Mouse (Mus musculus): ENCODE data around the gene Ensa.
"Not testable (repeated sequence)": the region's sequence is repeated elsewhere in the genome, so short reads cannot be mapped to it uniquely, and the experiment has no call there.

The Ensa gene

DNA sequence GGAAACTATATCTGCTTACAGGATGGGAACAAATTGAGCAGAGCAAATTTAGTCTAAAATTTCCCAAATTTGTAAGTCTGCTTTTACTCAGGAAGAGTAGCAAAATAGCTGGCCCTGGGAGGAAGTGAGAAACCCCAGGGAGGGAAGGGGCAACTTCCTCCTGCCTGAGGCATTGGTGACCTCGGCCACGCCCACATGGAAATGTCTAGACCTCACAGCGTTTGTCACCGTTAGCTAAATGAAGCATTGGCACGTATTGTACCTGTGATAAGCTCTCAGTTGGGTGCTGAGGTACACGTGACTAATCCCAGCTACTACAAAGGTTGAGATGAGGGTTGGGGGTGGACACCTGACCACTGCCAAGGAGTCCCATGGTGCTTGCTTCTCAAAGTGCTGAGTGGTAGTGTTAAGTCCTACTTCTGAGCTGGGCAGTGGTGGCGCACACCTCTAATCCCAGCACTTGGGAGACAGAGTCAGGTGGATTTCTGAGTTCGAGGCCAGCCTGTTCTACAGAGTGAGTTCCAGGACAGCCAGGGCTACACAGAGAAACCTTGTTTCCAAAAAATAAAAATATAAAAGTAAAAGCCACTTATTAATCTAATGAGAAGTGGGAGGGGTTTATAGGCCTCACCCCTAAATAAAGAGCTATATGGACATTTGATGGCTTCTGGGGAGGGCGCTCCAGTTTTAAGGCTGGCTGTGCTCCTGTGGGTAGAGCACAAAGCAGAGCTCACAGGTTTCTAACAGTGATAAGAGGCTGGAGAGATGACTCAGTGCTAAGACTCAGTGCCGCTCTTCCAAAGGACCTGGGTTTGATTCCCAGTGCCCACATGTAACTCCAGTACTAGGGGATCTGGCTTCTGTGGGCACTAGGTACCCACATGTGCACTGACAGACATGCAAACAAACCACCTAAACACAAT lies 20.8 kb downstream of the Ensa start:
- DNase-seq, result no peak

DNA sequence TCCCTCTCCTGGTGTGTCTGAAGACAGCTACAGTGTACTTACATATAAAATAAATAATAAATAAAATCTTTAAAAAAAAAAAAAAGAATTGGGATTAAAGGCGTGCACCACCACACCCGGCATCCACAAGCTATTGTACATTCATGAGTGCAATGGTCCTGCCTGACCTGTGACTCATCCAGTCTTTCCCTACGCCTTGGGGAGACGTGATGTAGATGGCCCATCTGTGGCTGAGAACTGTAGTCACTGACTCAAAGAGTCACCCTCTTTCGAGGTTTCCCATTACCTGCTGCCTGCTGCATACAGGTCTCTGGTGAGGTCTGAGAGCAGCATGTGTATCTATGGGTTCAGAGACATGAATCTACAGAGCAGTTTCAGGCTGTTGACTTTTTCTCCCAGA lies 23.2 kb downstream of the Ensa start:
- no peak for DNase-seq

DNA sequence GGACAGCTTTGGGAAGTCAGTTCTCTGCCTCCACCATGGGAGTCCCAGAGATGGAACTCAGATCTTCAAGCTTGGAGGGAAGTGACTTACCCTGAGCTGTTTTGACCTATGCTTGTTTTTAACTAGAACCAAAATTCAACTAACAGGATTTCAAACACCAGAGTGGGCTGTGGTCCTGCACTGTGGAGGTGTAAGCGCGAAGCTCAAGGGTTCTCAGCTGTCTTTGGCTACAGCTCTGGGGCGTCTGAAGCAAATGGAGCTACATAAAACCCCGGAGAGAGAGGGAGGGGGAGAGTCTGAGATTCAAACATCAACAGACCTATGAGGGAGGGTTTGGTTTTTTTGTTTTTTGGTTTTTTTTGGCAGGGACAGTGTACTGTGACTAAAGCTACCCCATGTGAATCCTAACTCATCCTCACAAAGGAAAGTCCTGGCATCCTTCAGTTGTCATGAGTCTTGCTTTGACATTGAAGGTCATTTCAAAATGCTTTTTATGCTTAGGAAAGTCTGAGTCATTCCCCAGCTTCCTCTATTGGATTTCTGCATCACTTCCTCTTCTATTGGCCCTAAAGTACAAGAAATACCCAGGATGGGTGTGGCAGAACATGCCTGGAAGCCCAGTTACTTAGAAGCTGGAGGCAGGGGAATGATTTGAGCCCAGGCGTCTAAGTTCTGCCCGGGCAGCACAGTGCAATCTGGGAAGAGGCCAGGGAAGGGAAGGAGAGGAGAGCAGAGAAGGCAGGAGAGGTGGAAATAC lies 25.7 kb downstream of the Ensa start:
- no peak for DNase-seq

DNA sequence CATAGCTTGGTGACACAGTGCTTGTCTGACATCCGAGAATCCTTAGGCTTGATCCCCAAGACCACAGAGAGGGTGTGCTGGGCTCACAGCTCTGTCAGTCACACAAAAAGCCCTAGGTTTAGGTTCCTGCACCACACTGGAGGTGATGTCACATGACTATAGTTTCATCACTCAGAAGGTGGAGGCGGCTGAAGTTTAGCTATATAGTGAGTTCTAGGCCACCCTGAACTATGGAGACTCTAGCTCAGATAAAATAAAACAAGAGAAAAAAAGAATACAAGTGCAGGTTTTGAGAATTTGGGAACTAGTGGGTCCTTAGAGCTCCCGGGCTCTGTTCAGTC lies 26.2 kb downstream of the Ensa start:
- DNase-seq, result no peak

DNA sequence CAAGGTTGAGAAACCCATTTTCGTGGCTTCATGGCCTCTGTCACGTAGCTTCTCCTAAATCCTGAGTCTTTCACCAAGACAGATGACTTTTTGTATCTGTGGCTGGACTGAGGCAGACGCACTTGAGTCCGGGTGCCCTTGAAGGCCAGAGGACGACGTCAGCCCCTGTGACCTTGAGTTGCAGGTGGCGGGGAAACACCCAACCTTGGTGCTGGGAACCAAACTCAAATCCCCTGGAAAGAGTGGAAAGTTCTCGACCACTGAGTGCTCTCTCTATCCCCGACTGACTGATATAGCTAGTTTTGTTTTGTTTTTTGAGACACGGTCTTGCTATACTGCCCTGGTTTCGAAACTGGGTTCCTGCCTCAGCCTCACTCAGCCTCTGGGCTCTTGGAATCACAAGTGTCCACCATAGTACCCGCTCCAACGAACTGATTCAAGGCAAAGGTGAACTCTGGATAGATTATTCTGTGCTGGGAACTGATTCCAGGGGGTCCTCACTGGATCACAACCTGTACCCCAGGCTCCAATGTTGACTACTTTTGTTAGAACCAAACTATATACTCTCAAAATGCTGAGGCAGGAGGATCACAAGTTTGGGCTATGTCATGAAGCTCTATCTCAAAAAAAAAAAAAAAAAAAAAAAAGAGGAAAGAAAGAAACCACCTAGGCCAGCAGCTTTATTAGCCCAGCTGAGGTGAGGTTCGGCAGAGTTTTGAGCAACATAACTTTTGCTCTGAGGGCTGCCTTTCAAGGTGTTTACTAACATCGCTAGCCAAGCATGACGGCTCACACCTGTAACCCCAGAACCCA lies 26.8 kb downstream of the Ensa start:
- no peak for DNase-seq

DNA sequence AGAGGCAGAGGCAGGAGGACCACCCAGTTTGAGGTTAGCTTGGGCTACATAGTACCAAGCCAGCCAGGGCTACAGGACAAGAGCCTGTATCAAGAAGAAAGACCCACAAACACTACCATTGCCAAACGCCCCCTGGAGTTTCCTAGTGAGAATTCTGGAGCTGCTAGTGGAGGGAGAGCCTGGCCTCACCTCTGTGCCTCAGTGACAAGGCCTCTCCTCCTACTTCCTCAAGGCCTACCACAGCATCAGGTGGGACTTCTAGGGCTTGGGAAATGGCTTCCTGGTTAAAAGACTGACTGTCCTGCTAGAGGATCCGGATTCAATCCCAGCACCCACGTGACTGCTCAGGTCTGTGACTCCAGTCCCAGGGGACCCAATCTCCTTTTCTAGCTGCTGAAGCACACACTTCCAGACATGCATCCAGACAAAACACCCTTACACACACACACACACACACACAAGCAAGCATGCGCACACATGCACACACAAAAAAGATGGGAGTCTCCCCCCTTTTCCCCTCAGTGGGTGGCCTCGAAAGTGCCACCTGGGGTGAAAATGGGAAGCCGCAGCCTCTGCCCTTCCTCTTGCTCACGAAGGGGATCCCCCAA lies 27.5 kb downstream of the Ensa start:
- no peak for DNase-seq

DNA sequence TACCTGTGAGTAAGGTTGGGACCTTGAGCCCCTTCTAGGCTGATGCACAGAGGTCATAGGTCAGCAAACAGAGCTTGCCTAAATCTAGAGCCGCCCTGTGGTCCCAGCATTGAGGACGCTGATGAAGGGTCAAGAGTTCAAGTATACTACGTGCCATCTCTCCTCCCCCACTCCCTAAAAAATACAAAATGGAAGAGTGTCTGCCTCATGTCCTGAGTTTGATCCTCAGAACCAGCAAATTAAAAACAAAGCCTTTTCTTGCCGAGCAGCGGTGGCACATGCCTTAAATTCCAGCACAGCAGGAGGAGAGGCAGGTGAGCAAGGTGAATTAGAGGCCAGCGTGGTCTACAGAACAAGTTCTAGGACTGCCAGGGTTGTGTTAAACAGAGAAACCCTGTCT lies 28.1 kb downstream of the Ensa start:
- DNase-seq, result no peak

DNA sequence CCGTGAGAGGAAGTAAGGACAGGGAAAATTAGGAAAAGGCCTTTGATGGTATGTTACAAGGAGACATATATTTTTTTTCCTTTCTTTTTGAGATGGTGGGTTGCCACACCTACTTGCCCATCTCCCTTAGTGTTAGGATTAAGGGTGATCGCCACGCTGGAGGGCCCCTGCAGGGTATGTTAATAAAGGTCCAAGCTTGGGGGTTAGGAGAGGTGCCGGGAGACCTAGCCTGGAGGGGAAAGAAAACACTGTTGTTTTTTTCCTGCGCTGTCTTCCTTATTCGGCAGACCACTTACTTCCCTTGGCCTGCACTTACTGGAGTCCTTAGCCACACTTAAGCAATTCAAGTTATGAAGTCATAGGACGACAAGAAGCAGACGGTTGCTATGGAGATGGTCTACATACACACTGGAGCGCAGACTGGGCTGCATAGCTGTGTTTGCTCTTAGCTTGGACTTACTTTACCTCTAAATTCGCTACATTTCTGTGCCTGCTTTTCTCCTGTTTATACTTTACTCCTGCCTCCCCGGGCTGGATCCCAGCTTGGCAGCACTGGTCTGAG lies 28.8 kb downstream of the Ensa start:
- DNase-seq, result no peak

DNA sequence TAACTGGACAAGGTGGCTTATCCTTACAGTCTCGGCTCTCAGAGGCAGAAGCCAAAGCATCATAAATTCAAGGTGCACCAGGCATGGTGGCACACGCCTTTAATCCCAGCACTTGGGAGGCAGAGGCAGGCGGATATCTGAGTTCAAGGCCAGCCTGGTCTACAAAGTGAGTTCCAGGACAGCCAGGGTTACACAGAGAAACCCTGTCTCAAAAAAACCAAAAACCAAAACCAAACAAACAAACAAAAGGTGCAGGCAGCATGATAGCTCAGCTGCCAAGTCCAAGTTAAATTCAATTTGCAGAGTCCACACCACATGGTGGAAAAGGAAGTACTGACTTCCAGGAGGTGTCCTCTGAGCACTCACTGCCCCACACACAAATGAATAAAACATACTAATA lies 29.6 kb downstream of the Ensa start:
- DNase-seq, result not testable (repeated sequence)

DNA sequence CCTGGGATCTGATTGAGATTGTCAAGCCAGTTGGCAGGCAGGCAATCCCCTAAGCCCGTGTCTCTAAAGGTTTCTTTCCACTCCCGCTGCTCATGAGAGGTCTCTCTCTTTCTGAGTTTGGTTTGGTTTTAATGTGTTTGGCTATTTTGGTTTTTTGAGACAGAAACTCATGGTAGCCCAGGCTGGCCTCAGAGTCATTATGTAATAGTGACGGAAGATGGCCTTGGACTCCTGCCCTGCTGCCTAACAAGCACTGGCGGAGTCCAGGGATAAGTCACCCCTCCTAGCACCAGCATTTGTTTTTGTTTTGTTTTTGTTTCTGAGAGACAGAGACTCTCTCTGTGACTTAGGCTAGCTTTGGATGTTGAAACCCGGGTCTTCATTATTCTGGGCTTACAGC lies 30.6 kb downstream of the Ensa start:
- no peak for DNase-seq

DNA sequence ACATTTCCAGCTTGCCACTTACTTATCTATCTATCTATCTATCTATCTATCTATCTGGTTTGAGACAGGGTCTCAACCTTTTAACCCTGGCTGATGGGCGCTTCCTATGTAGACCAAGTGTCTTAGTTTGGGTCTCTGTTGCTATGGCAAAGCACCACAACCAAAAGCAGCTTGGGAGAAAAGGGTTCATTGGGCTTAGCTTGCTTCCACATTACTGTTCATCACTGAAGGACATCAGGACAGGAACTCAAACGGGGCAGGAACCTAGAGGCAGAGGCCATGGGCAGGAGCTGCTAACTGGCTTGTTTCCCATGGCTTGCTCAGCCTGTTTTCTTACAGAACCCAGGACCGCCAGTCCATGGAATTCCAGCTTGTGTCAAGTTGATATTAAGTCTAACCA lies 32.3 kb downstream of the Ensa start:
- DNase-seq, result no peak

DNA sequence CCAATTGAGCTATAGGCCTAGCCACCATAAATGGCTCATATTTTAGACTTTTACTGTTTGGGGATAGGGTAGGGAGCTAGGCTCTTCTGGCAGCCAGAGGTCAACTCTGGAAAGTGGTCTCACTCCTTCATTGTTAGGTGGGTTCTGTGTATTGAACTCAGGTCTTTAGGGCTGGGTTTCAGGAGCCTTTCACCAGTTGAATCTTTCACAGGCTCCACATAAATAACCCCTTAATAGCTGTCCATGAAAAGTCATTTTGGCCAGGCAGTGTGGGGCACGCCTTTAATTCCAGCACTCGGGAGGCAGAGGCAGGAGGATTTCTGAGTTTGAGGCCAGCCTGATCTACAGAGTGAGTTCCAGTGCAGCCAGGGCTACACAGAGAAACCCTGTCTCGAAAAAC lies 32.9 kb downstream of the Ensa start:
- DNase-seq, result no peak

DNA sequence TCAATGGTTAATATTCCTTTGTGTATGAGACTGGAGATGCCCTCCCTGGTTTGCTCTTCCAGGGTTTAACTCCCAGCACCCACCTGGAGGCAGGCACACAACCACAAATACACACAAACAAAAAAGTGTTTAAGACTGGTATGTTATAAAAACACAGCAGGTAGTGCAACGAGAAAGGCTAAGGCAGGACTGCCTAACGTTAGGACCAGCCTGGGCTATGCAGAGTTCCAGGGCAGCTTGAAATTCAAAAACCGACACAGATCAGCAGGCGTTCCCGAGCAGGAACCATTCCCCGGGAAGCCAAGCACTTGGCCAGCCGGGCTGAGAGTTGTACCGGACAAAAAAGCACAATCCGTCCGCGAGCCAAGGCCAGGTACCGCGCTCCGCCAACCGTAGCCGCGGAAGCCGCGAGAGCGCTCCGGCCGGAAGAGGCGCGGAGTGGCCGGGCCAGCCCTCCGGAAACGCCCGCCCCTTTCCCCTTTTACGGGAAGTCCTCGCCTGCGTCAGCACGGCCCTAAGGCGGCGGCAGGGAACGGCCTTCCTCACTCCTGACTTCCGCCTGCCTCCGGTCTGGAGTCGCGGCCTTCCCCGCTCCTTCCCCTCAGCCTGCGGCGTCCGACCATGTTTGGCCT lies 33.6 kb downstream of the Ensa start, which contains the start of gene Mcl1:
Gene Mcl1, plus strand, starts transcription at position 553 of the 632 bp plus-strand sequence.
- peak; percentile 93 for DNase-seq

DNA sequence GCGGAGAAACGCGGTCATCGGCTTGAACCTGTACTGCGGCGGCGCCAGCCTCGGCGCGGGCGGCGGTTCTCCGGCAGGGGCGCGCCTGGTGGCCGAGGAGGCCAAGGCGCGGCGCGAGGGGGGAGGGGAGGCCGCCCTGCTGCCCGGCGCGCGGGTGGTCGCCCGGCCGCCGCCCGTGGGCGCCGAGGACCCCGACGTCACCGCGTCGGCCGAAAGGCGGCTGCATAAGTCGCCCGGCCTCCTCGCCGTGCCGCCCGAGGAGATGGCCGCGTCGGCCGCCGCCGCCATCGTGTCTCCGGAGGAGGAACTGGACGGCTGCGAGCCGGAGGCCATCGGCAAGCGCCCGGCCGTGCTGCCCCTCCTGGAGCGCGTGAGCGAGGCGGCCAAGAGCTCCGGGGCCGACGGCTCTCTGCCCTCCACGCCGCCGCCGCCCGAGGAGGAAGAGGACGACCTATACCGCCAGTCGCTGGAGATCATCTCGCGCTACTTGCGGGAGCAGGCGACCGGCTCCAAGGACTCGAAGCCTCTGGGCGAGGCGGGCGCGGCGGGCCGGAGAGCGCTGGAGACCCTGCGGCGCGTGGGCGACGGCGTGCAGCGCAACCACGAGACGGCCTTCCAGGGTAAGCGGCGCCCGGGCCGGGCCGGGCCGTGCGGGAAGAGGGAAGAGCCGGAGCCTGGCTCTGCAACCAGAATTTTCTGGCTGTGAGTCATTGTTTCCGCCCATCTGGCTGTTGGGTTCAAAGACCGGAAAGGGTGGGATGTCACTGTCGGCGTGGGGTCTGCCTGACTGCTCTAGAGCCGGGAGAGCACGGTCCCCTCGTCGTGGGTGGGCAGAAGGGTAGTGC lies 34.3 kb downstream of the Ensa start:
- peak; percentile 63 for DNase-seq

DNA sequence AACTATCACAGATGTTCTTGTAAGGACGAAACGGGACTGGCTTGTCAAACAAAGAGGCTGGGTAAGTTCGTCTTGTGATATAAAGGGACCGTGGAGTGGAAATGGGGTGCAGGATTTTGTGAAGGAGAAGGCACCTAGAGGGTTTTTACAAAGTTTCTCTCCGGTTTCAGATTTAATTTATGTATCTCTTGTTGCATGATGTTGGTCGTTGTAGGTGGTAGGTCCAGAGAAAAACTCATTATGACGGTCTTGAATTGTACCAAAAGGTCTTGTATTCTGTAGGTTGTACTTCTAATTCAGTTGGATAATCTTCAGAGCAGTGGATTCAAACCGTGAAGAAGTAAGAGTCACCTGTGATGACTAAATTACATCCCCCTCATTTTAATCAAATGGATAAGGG lies 35.2 kb downstream of the Ensa start:
- no peak for DNase-seq

DNA sequence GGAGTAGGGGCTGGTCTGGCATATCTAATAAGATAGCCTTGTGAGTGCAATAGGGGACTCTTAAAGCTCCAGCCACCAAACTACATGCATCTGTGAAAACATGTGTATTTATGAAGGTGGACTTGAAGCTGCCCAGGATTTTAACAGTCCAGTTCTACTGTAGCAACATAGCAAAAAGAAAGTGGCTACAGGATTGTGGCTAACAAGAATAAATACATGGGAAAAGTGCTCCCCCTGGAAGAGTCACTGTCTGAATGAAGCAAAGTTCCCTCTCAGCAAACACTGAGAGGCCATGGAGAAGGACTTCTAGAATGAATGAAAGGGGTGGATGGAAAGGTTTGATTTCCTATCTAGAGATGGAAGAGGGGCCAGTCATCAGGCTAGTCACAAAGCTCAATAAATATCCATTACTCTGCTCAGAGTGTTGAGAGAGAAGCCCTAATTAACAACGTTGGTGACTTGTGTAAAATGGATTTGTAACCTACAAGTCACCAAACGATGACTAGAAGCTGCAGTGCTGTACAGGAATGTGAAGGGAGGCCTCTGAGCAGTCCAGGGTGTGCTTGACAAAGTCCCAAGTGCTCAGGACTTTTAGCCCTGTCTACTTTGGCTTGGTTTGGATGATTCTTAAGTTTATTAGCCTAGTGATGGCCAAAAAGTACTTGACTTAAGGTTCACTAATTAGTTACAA lies 36.1 kb downstream of the Ensa start:
- DNase-seq, result no peak

DNA sequence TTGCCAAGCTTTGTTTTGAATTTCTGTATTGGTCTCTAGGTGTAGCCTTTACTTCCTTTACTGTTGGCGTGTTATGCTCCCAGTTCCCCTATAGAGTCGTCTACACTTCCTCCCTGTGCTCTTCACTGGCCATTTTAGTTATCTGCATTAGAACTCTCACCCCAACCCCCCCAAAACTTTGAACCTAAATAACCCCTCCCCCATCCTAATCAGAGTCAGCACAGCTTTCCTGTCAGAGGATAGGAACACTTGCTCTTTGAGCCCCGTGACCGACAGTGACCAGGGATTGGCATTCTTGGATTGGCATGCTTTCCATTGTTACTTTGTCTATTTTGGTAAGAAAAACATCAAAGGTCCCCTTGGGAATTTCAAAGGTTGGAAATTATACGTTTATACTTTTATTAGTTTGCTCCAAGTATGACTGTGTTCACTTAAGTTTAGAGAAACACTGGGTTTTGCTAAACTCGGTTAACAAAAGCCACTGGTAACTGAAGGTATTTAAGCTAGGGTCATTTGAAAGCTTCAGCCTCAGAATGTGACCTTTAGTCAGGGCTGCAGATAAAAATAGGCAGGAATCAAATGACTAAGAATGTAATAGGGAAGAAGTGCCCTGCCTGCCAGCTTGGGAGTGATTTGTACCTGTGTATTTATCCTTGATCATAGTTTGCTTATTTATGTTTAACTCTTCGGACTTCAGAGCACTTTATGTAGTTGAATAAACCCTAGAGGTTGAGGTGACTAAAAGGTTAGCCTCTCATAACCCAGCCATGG lies 37.3 kb downstream of the Ensa start:
- DNase-seq, result no peak

DNA sequence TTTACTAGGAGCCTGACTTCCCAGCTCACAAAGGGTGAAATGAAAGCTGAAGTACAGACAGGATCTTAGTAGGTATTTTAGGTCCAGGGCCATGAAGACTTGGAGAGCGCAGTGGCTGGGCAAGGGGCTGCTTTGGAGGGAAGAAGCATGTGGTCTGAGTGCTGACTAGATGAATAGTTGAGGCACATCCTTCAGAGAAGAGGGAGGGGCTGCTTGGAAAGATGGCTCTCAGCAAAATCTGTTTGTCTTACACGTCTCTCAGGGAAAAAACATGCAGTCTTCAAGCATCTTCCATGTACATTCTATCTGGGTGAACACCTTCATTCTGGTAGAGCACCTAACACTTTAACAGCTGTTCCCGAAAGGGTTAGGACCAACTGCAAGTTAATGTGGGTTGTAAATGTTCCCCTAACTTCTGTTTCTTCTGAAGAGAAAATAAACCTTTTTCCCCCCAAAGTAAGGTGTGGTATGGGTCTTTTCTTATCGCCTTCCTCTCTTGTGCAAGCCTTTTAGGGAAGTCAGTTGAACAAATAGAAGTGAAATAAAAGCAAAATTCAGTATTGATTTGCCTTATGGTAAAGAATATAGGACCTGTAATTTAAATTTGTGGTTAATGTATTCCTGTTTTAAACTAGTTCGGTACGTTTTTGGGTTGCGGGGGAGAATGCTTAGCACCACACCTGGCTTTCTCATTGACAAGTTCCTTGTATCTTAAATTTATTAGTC lies 38.1 kb downstream of the Ensa start:
- no peak for DNase-seq

DNA sequence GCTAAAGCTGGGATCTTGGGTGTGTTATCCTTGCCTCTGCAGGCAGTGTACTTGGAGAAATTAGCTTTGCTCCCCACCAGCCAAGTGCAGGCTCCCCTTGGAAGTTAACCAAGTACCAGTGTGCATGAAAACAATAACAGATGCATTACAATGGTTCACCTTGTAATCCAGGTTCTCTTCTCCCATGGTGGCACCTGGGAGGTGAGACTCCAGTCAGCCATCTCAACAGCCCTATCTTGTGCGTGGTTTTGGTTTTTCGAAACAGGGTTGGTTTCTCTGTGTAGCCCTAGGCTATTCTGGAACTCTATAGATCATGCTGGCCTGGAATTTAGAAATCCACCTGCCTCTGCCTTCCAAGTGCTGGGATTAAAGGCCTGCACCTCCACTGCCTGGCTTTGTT lies 38.7 kb downstream of the Ensa start:
- DNase-seq, result no peak

Measured in right cerebral cortex, postnatal 25 days (tissue).